Mouse (Mus musculus): ENCODE results near the gene Rac2.

- TF ChIP-seq CTCF (conservative IDR thresholded peaks at IDR 0.05; ENCODE audit: insufficient read depth, insufficient read length, low read depth, low read length) (no peak), POLR2A (IDR thresholded peaks at IDR 0.05; ENCODE audit: low read depth, low read length) (no peak)
Measured at GRCm38 (mm10) chr15:78510736-78511135, 61.8 kb downstream of the Rac2 start.
